Mouse (Mus musculus) heart, embryonic 10.5 days (tissue): ENCODE data around the gene Disp3. TPM values are rescaled to one million over a fixed set of nuclear protein-coding genes. Genes with fewer than 3 reads are reported as not detected.

Source experiments
- DNase-seq: peaks from one replicate; pipeline ENCODE4 v3.0.0-alpha.2; 2017; ENCODE audit warnings: low spot score
- H3K27ac ChIP-seq: fragments of 300-500 bp; sonication (generic); 2 replicates; pipeline ENCODE4 v1.5.1; 2016; ENCODE audit warnings: mild to moderate bottlenecking
- H3K27me3 ChIP-seq: fragments of 300-500 bp; sonication (generic); 2 replicates; pipeline ENCODE4 v1.6.1; 2016; ENCODE audit warnings: mild to moderate bottlenecking; ENCODE audit not compliant: poor library complexity, insufficient read depth, severe bottlenecking
- H3K36me3 ChIP-seq: fragments of 300-500 bp; sonication (generic); 2 replicates; pipeline ENCODE4 v1.6.1; 2016; ENCODE audit warnings: mild to moderate bottlenecking, moderate library complexity
- H3K4me1 ChIP-seq: fragments of 300-500 bp; sonication (generic); 2 replicates; pipeline ENCODE4 v1.6.1; 2016; ENCODE audit warnings: mild to moderate bottlenecking
- H3K4me3 ChIP-seq: fragments of 300-500 bp; sonication (generic); 2 replicates; pipeline ENCODE4 v1.5.1; 2016; ENCODE audit warnings: mild to moderate bottlenecking, moderate library complexity
- H3K9me3 ChIP-seq: fragments of 300-500 bp; sonication (generic); 2 replicates; pipeline ENCODE4 v1.6.1; 2016; ENCODE audit warnings: mild to moderate bottlenecking, moderate library complexity
- WGBS: fragments of 180-500 bp; shearing (Covaris S2); methylation state at CpG from one replicate; pipeline ENCODE4 v1.1.7; 2016; 5-methylcytosine and 5-hydroxymethylcytosine counted together
- polyA plus RNA-seq: library from polyadenylated mRNA; unstranded; fragments of >200 nt; fragmentation: Nextera tagmentation; extraction: Ambion mirVana; gene quantifications from 2 replicates; pipeline ENCODE4 v1.2.1, GENCODE M21; 2016

The Disp3 gene
- polyA plus RNA-seq, 1 experiment from 2014 or later: 0.04 TPM

GRCm38 (mm10) chr4:148312296-148313116, 24.7 kb upstream of the Disp3 start:
- Histone ChIP-seq H3K4me3 (no peak overlapping the region), H3K36me3 (no peaks in the 10 kb centered on the region), H3K27ac (no peak overlapping the region), H3K27me3 (peaks cover 32% of the 10 kb centered on the region; the same call in 1 of the 2 replicates), H3K9me3 (no peaks in the 10 kb centered on the region), H3K4me1 (peaks cover 15% of the 10 kb centered on the region)
- 75% methylated on average over 16 of the region's 16 CpGs for WGBS
- DNase-seq: no peak

- peaks cover 31% of the 10 kb centered on the region; the same call in 1 of the 2 replicates for H3K27me3 ChIP-seq
- H3K9me3 ChIP-seq: no peaks in the 10 kb centered on the region
- DNase-seq: no peak
- H3K4me3 ChIP-seq: no peak overlapping the region
- WGBS: 80% methylated on average over 7 of the region's 7 CpGs
- H3K36me3 ChIP-seq: no peaks in the 10 kb centered on the region
- peaks cover 25% of the 10 kb centered on the region for H3K4me1 ChIP-seq
- no peak overlapping the region for H3K27ac ChIP-seq
These were observed 23.1 kb upstream of the Disp3 start for GRCm38 (mm10) chr4:148310845-148311244.

- 54% methylated on average over 4 of the region's 4 CpGs for WGBS
- DNase-seq: no peak
- peaks cover 23% of the 10 kb centered on the region; the same call in 1 of the 2 replicates for H3K27me3 ChIP-seq
- no peak overlapping the region for H3K4me3 ChIP-seq
- H3K9me3 ChIP-seq: no peaks in the 10 kb centered on the region
- peaks cover 25% of the 10 kb centered on the region for H3K4me1 ChIP-seq
- no peak overlapping the region for H3K27ac ChIP-seq
- H3K36me3 ChIP-seq: no peaks in the 10 kb centered on the region
These were observed 22.4 kb upstream of the Disp3 start for GRCm38 (mm10) chr4:148310126-148310525.

GRCm38 (mm10) chr4:148306406-148307083, 18.8 kb upstream of the Disp3 start:
- H3K27ac ChIP-seq: no peak overlapping the region
- peaks cover 8% of the 10 kb centered on the region; the same call in 1 of the 2 replicates for H3K27me3 ChIP-seq
- H3K4me1 ChIP-seq: peaks cover 10% of the 10 kb centered on the region
- H3K36me3 ChIP-seq: no peaks in the 10 kb centered on the region
- H3K9me3 ChIP-seq: no peaks in the 10 kb centered on the region
- no peak overlapping the region for H3K4me3 ChIP-seq
- DNase-seq: no peak
- 45% methylated on average over 16 of the region's 16 CpGs for WGBS

GRCm38 (mm10) chr4:148298720-148299119, 11.0 kb upstream of the Disp3 start:
- H3K36me3 ChIP-seq: no peaks in the 10 kb centered on the region
- no peaks in the 10 kb centered on the region for H3K4me1 ChIP-seq
- no peaks in the 10 kb centered on the region for H3K9me3 ChIP-seq
- H3K4me3 ChIP-seq: no peak overlapping the region
- H3K27ac ChIP-seq: no peak overlapping the region
- peaks cover 4% of the 10 kb centered on the region; the same call in 1 of the 2 replicates for H3K27me3 ChIP-seq
- DNase-seq: no peak
- WGBS: 61% methylated on average over 5 of the region's 5 CpGs

- WGBS: 73% methylated on average over 6 of the region's 6 CpGs
- Histone ChIP-seq H3K9me3 (no peaks in the 10 kb centered on the region), H3K27ac (no peak overlapping the region), H3K27me3 (0 out of 2 replicates have a peak, but pooled peaks cover 4% of the 10 kb centered on the region), H3K4me1 (no peaks in the 10 kb centered on the region), H3K4me3 (no peak overlapping the region), H3K36me3 (no peaks in the 10 kb centered on the region)
- DNase-seq: no peak
These were observed 9.9 kb upstream of the Disp3 start for GRCm38 (mm10) chr4:148297640-148298039.

GRCm38 (mm10) chr4:148293319-148293718, 5.6 kb upstream of the Disp3 start:
- WGBS: 16% methylated on average over 5 of the region's 5 CpGs
- Histone ChIP-seq H3K27me3 (peaks cover 33% of the 10 kb centered on the region), H3K9me3 (no peaks in the 10 kb centered on the region)

GRCm38 (mm10) chr4:148291849-148292248, 4.1 kb upstream of the Disp3 start:
- Histone ChIP-seq H3K4me3 (no peak overlapping the region), H3K36me3 (no peaks in the 10 kb centered on the region), H3K4me1 (peaks cover 12% of the 10 kb centered on the region), H3K27ac (no peak overlapping the region), H3K27me3 (peaks cover 44% of the 10 kb centered on the region), H3K9me3 (no peaks in the 10 kb centered on the region)
- 64% methylated on average over 10 of the region's 10 CpGs for WGBS
- DNase-seq: no peak

More at GRCm38 (mm10) chr4:148293319-148293718, 5.6 kb upstream of the Disp3 start:
- H3K4me3 ChIP-seq: no peak overlapping the region
- H3K36me3 ChIP-seq: no peaks in the 10 kb centered on the region
- 0 out of 2 replicates have a peak, but pooled peaks cover under 1% of the 10 kb centered on the region for H3K4me1 ChIP-seq
- no peak overlapping the region for H3K27ac ChIP-seq
- DNase-seq: no peak

GRCm38 (mm10) chr4:148291080-148291479, 3.3 kb upstream of the Disp3 start:
- no peak overlapping the region for H3K27ac ChIP-seq
- H3K4me1 ChIP-seq: peaks cover 12% of the 10 kb centered on the region
- H3K27me3 ChIP-seq: peaks cover 51% of the 10 kb centered on the region
- H3K9me3 ChIP-seq: no peaks in the 10 kb centered on the region
- no peak for DNase-seq
- no peak overlapping the region for H3K4me3 ChIP-seq
- WGBS: 70% methylated on average over 2 of the region's 2 CpGs
- no peaks in the 10 kb centered on the region for H3K36me3 ChIP-seq

- peaks cover 12% of the 10 kb centered on the region for H3K4me1 ChIP-seq
These were observed 337 bp upstream of the Disp3 start for GRCm38 (mm10) chr4:148288055-148288549.

GRCm38 (mm10) chr4:148287041-148287440, 724 bp downstream of the Disp3 start:
- Histone ChIP-seq H3K27me3 (peaks cover 81% of the 10 kb centered on the region), H3K4me1 (peaks cover 12% of the 10 kb centered on the region), H3K27ac (no peak overlapping the region), H3K9me3 (no peaks in the 10 kb centered on the region), H3K4me3 (peak overlapping the region; percentile 57), H3K36me3 (no peaks in the 10 kb centered on the region)
- DNase-seq: no peak
- 3% methylated on average over 20 of the region's 20 CpGs for WGBS

More at GRCm38 (mm10) chr4:148288055-148288549, 337 bp upstream of the Disp3 start:
- peak; percentile 86 for DNase-seq
- H3K27ac ChIP-seq: no peak overlapping the region
- 2% methylated on average over 32 of the region's 32 CpGs for WGBS
- H3K4me3 ChIP-seq: peak overlapping the region; percentile 57
- H3K36me3 ChIP-seq: no peaks in the 10 kb centered on the region
- H3K27me3 ChIP-seq: peaks cover 72% of the 10 kb centered on the region
- no peaks in the 10 kb centered on the region for H3K9me3 ChIP-seq

- no peaks in the 10 kb centered on the region for H3K36me3 ChIP-seq
- H3K27ac ChIP-seq: no peak overlapping the region
- peak; percentile 81 for DNase-seq
- no peaks in the 10 kb centered on the region for H3K9me3 ChIP-seq
- H3K4me1 ChIP-seq: peaks cover 12% of the 10 kb centered on the region
- no peak overlapping the region for H3K4me3 ChIP-seq
- peaks cover 77% of the 10 kb centered on the region for H3K27me3 ChIP-seq
- WGBS: 19% methylated on average over 22 of the region's 22 CpGs
These were observed 1.3 kb downstream of the Disp3 start for GRCm38 (mm10) chr4:148286226-148287031.
